8 mouse cellular contexts compared by ENCODE assay signal in genomic region chr2:180755896-180756295, GRCm38 (mm10). TPM values are rescaled to one million over a fixed set of nuclear protein-coding genes. Genes with fewer than 3 reads are reported as not detected.
A peak's percentile ranks its signal among the peaks of the same experiment; 100 is the strongest.
DNase-seq lines count a peak whose midpoint lies in the region; ATAC-seq and TF ChIP-seq lines count a peak whose summit lies in the region.

No protein-coding gene starts in this region.

- H3K4me2 ChIP-seq in forebrain, embryonic 12.5 days = no peak overlapping the region
- H3K4me2 ChIP-seq in stomach, postnatal 0 days (replicated peaks; ENCODE audit: low read depth) = no peak overlapping the region

- ATAC-seq in forebrain, embryonic 12.5 days (ENCODE audit: low FRiP score) = no peak
- ATAC-seq in stomach, postnatal 0 days (ENCODE audit: low FRiP score, low TSS enrichment) = 0 out of 2 replicates have a peak, but pooled peaks have one; percentile 51

- H3K4me1 ChIP-seq in forebrain, embryonic 10.5 days = peaks cover 14% of the 10 kb centered on the region
- peaks cover 23% of the 10 kb centered on the region for H3K4me1 ChIP-seq in forebrain, embryonic 12.5 days
- H3K4me1 ChIP-seq in stomach, postnatal 0 days (replicated peaks; ENCODE audit: control insufficient read depth, insufficient read depth) = no peaks in the 10 kb centered on the region

- H3K9me3 ChIP-seq in forebrain, embryonic 10.5 days = no peaks in the 10 kb centered on the region
- no peaks in the 10 kb centered on the region for H3K9me3 ChIP-seq in forebrain, embryonic 12.5 days
- H3K9me3 ChIP-seq in stomach, postnatal 0 days (ENCODE audit: control insufficient read depth, low read length) = no peaks in the 10 kb centered on the region

- peaks cover 11% of the 10 kb centered on the region; the same call in 1 of the 2 replicates for H3K27me3 ChIP-seq in forebrain, embryonic 10.5 days (ENCODE audit: poor library complexity, severe bottlenecking)
- H3K27me3 ChIP-seq in forebrain, embryonic 12.5 days = peaks cover 46% of the 10 kb centered on the region
- no peaks in the 10 kb centered on the region for H3K27me3 ChIP-seq in stomach, postnatal 0 days (ENCODE audit: control insufficient read depth, insufficient read depth, low read length)

- TF ChIP-seq EP300 in stomach, postnatal 0 days (optimal IDR thresholded peaks at IDR 0.05) = no peak

- no peak for TF ChIP-seq CTCF in stomach, postnatal 0 days (IDR thresholded peaks at IDR 0.05; ENCODE audit: low read depth)

- H3K9ac ChIP-seq in forebrain, embryonic 12.5 days = no peak overlapping the region
- H3K9ac ChIP-seq in stomach, postnatal 0 days (ENCODE audit: low read length) = no peak overlapping the region

- 3% methylated on average over 8 of the region's 8 CpGs for WGBS in forebrain, embryonic 10.5 days
- WGBS in forebrain, embryonic 12.5 days = 1% methylated on average over 8 of the region's 8 CpGs
- 5% methylated on average over 8 of the region's 8 CpGs for WGBS in stomach, postnatal 0 days

- H3K4me3 ChIP-seq in forebrain, embryonic 10.5 days = no peak overlapping the region
- no peak overlapping the region for H3K4me3 ChIP-seq in forebrain, embryonic 12.5 days (replicated peaks)
- H3K4me3 ChIP-seq in stomach, postnatal 0 days (ENCODE audit: low read depth, low read length) = no peak overlapping the region

- peak; percentile 68 for DNase-seq in forebrain, embryonic 10.5 days (ENCODE audit: extremely low spot score, low spot score)
- DNase-seq in 3134 (ENCODE audit: extremely low read depth, insufficient read length, low spot score) = peak; percentile 23
- peak; percentile 81 for DNase-seq in embryo, embryonic 11 days
- DNase-seq in kidney, postnatal 36 days = peak; percentile 48 to 86
- DNase-seq in stomach, postnatal 0 days (ENCODE audit: low spot score) = peak; percentile 78
- DNase-seq in cerebellum, adult 11 months = no peak
- DNase-seq in frontal cortex, postnatal 36 days (ENCODE audit: low spot score in 2 of 2) = no peak

- no peak overlapping the region for H3K27ac ChIP-seq in forebrain, embryonic 10.5 days
- H3K27ac ChIP-seq in forebrain, embryonic 12.5 days = no peak overlapping the region
- H3K27ac ChIP-seq in stomach, postnatal 0 days (replicated peaks) = no peak overlapping the region

- H3K36me3 ChIP-seq in forebrain, embryonic 10.5 days (replicated peaks) = no peaks in the 10 kb centered on the region
- no peaks in the 10 kb centered on the region for H3K36me3 ChIP-seq in forebrain, embryonic 12.5 days (replicated peaks)
- H3K36me3 ChIP-seq in stomach, postnatal 0 days (ENCODE audit: control insufficient read depth, insufficient read depth, low read length) = no peaks in the 10 kb centered on the region

RNA-seq across cellular contexts. Expression of gene Bhlhe23, which starts 20.8 kb away (rescaled TPM):
- 0.43 and 0.47 TPM in 2 replicates for polyA plus RNA-seq in forebrain, embryonic 10.5 days (2016; fragmentation: Nextera tagmentation; extraction: Ambion mirVana)
- 1.3 and 3.2 TPM in 2 replicates for polyA plus RNA-seq in forebrain, embryonic 12.5 days (2016; fragmentation: Nextera tagmentation; extraction: Ambion mirVana)
- polyA plus RNA-seq in stomach, postnatal 0 days (2015; fragmentation: Nextera tagmentation; extraction: Ambion mirVana) = not detected in 2 replicates

RNA-seq across cellular contexts. Expression of gene Slc17a9, which starts 30.8 kb away (rescaled TPM):
- 0.46 and 0.95 TPM in 2 replicates for polyA plus RNA-seq in forebrain, embryonic 10.5 days (2016; fragmentation: Nextera tagmentation; extraction: Ambion mirVana)
- polyA plus RNA-seq in forebrain, embryonic 12.5 days (2016; fragmentation: Nextera tagmentation; extraction: Ambion mirVana) = 0.37 and 0.55 TPM in 2 replicates
- polyA plus RNA-seq in stomach, postnatal 0 days (2015; fragmentation: Nextera tagmentation; extraction: Ambion mirVana) = 3.0 and 3.6 TPM in 2 replicates

RNA-seq across cellular contexts. Expression of gene Gid8, which starts 46.0 kb away (rescaled TPM):
- polyA plus RNA-seq in forebrain, embryonic 10.5 days (2016; fragmentation: Nextera tagmentation; extraction: Ambion mirVana) = 46.8 and 47.7 TPM in 2 replicates
- 52.0 and 54.7 TPM in 2 replicates for polyA plus RNA-seq in forebrain, embryonic 12.5 days (2016; fragmentation: Nextera tagmentation; extraction: Ambion mirVana)
- 59.6 and 60.7 TPM in 2 replicates for polyA plus RNA-seq in stomach, postnatal 0 days (2015; fragmentation: Nextera tagmentation; extraction: Ambion mirVana)

RNA-seq across cellular contexts. Expression of gene Dido1, which starts 46.1 kb away (rescaled TPM):
- polyA plus RNA-seq in forebrain, embryonic 10.5 days (2016; fragmentation: Nextera tagmentation; extraction: Ambion mirVana) = 33.8 and 34.3 TPM in 2 replicates
- polyA plus RNA-seq in forebrain, embryonic 12.5 days (2016; fragmentation: Nextera tagmentation; extraction: Ambion mirVana) = 42.2 and 42.7 TPM in 2 replicates
- 7.4 and 9.7 TPM in 2 replicates for polyA plus RNA-seq in stomach, postnatal 0 days (2015; fragmentation: Nextera tagmentation; extraction: Ambion mirVana)

Comparison
In these comparisons a context has a peak if more than half of its experiments do, and no peak if none do; other contexts are left out.
1. DNase-seq: peak in forebrain, embryonic 10.5 days (single experiment), 3134 (single experiment), embryo, embryonic 11 days (single experiment), kidney, postnatal 36 days (2 of 2) and stomach, postnatal 0 days (single experiment); none in cerebellum, adult 11 months (single experiment) and frontal cortex, postnatal 36 days (0 of 2).